Mouse (Mus musculus): ENCODE data around the gene Ybey.

DNA sequence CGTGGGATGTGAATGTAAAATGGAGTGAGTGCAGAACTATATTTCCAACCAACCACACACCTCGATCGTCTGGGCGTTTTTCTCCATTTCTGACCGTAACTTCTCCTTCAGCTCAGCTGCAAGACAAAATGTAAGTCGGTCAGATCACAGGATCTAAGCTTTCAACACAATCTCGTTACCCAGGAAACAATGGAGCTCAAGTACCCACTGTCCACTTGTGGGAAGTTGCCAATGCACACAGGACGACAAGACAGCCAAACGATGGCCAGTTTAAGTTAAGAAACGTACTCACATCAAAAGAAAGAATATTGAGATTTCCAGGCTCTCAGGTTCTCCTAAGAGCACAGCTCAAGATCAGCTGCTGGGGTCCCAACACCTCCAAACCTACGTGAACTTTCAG is 35.0 kb downstream of the Ybey start:
- no peak for TF ChIP-seq POLR2A (IDR thresholded peaks at IDR 0.05; ENCODE audit: insufficient read length, low read depth)
- TF ChIP-seq MAX (IDR thresholded peaks at IDR 0.05; ENCODE audit: low read depth): no peak
